Mouse (Mus musculus): ENCODE measurements around the gene Vti1a. TPM values are rescaled to one million over a fixed set of nuclear protein-coding genes. Genes with fewer than 3 reads are reported as not detected.

The Vti1a gene
- polyA plus RNA-seq (2014; fragmentation: Nextera tagmentation; extraction: Ambion mirVana) = 25.4 and 26.1 TPM in 2 replicates

- H3K36me3 ChIP-seq (ENCODE audit: control insufficient read depth, insufficient read depth, low read length) = no peaks in the 10 kb centered on the region; the same call in 1 of the 2 replicates
- H3K4me2 ChIP-seq (ENCODE audit: low read depth) = peak within 1 kb of the TSS; percentile 87
- peaks cover 7% of the 10 kb centered on the region; the same call in 1 of the 2 replicates for H3K4me1 ChIP-seq (ENCODE audit: control insufficient read depth, insufficient read depth, low read length)
- peak within 1 kb of the TSS; percentile 70 for H3K27ac ChIP-seq (ENCODE audit: low read depth, low read length)
- ATAC-seq (ENCODE audit: insufficient read depth, low FRiP score, low TSS enrichment) = peak; percentile 92
- peak within 1 kb of the TSS; percentile 80 for H3K9ac ChIP-seq (ENCODE audit: low read length)
- no peaks in the 10 kb centered on the region for H3K9me3 ChIP-seq (ENCODE audit: control insufficient read depth, low read length)
- under 1% methylated on average over 43 of the region's 48 CpGs for WGBS
- peak within 1 kb of the TSS; percentile 88 for H3K4me3 ChIP-seq (ENCODE audit: low read depth, low read length)
- no peaks in the 10 kb centered on the region for H3K27me3 ChIP-seq (ENCODE audit: control insufficient read depth, insufficient read depth, low read length)
- DNase-seq (ENCODE audit: low spot score) = peak; percentile 90
Measured at GRCm38 (mm10) chr19:55316109-55316714, at the start of gene Vti1a. Vti1a (plus strand) TSS chr19:55316295.

GRCm38 (mm10) chr19:55266786-55267185 lies 49.3 kb upstream of the Vti1a start:
- no peaks in the 10 kb centered on the region for H3K4me1 ChIP-seq (ENCODE audit: control insufficient read depth, insufficient read depth, low read length)
- no peak overlapping the region for H3K27ac ChIP-seq (ENCODE audit: low read depth, low read length)
- H3K36me3 ChIP-seq (ENCODE audit: control insufficient read depth, insufficient read depth, low read length) = no peaks in the 10 kb centered on the region
- 83% methylated on average over 3 of the region's 3 CpGs for WGBS
- no peak overlapping the region for H3K4me2 ChIP-seq (ENCODE audit: low read depth)
- no peaks in the 10 kb centered on the region for H3K9me3 ChIP-seq (ENCODE audit: control insufficient read depth, low read length)
- no peaks in the 10 kb centered on the region for H3K27me3 ChIP-seq (ENCODE audit: control insufficient read depth, insufficient read depth, low read length)
- DNase-seq (ENCODE audit: low spot score) (no peak), ATAC-seq (ENCODE audit: insufficient read depth, low FRiP score, low TSS enrichment) (no peak)
- H3K4me3 ChIP-seq (ENCODE audit: low read depth, low read length) = no peak overlapping the region
- H3K9ac ChIP-seq (ENCODE audit: low read length) = no peak overlapping the region

GRCm38 (mm10) chr19:55268150-55268549 lies 47.9 kb upstream of the Vti1a start:
- Histone ChIP-seq H3K9me3 (ENCODE audit: control insufficient read depth, low read length) (no peaks in the 10 kb centered on the region), H3K4me3 (ENCODE audit: low read depth, low read length) (no peak overlapping the region), H3K4me2 (ENCODE audit: low read depth) (no peak overlapping the region), H3K36me3 (ENCODE audit: control insufficient read depth, insufficient read depth, low read length) (no peaks in the 10 kb centered on the region), H3K27ac (ENCODE audit: low read depth, low read length) (no peak overlapping the region), H3K4me1 (ENCODE audit: control insufficient read depth, insufficient read depth, low read length) (no peaks in the 10 kb centered on the region), H3K9ac (ENCODE audit: low read length) (no peak overlapping the region), H3K27me3 (ENCODE audit: control insufficient read depth, insufficient read depth, low read length) (no peaks in the 10 kb centered on the region)
- WGBS = 63% methylated on average over 3 of the region's 3 CpGs
- ATAC-seq (ENCODE audit: insufficient read depth, low FRiP score, low TSS enrichment) = no peak
- no peak for DNase-seq (ENCODE audit: low spot score)

GRCm38 (mm10) chr19:55269051-55269450 lies 47.0 kb upstream of the Vti1a start:
- DNase-seq (ENCODE audit: low spot score) = no peak
- ATAC-seq (ENCODE audit: insufficient read depth, low FRiP score, low TSS enrichment) = no peak
- Histone ChIP-seq H3K9me3 (ENCODE audit: control insufficient read depth, low read length) (no peaks in the 10 kb centered on the region), H3K4me3 (ENCODE audit: low read depth, low read length) (no peak overlapping the region), H3K9ac (ENCODE audit: low read length) (no peak overlapping the region), H3K4me2 (ENCODE audit: low read depth) (no peak overlapping the region), H3K4me1 (ENCODE audit: control insufficient read depth, insufficient read depth, low read length) (no peaks in the 10 kb centered on the region), H3K36me3 (ENCODE audit: control insufficient read depth, insufficient read depth, low read length) (no peaks in the 10 kb centered on the region), H3K27me3 (ENCODE audit: control insufficient read depth, insufficient read depth, low read length) (no peaks in the 10 kb centered on the region), H3K27ac (ENCODE audit: low read depth, low read length) (no peak overlapping the region)
- WGBS = 86% methylated on average over 5 of the region's 5 CpGs

GRCm38 (mm10) chr19:55271448-55271847 lies 44.6 kb upstream of the Vti1a start:
- 39% methylated on average over 3 of the region's 3 CpGs for WGBS
- Histone ChIP-seq H3K9ac (ENCODE audit: low read length) (no peak overlapping the region), H3K4me1 (ENCODE audit: control insufficient read depth, insufficient read depth, low read length) (no peaks in the 10 kb centered on the region), H3K27me3 (ENCODE audit: control insufficient read depth, insufficient read depth, low read length) (no peaks in the 10 kb centered on the region), H3K27ac (ENCODE audit: low read depth, low read length) (no peak overlapping the region), H3K9me3 (ENCODE audit: control insufficient read depth, low read length) (no peaks in the 10 kb centered on the region), H3K36me3 (ENCODE audit: control insufficient read depth, insufficient read depth, low read length) (no peaks in the 10 kb centered on the region), H3K4me2 (ENCODE audit: low read depth) (no peak overlapping the region), H3K4me3 (ENCODE audit: low read depth, low read length) (no peak overlapping the region)
- DNase-seq (ENCODE audit: low spot score) (no peak), ATAC-seq (ENCODE audit: insufficient read depth, low FRiP score, low TSS enrichment) (no peak)

- Histone ChIP-seq H3K4me3 (ENCODE audit: low read depth, low read length) (no peak overlapping the region), H3K4me1 (ENCODE audit: control insufficient read depth, insufficient read depth, low read length) (no peaks in the 10 kb centered on the region), H3K9ac (ENCODE audit: low read length) (no peak overlapping the region), H3K9me3 (ENCODE audit: control insufficient read depth, low read length) (no peaks in the 10 kb centered on the region), H3K27ac (ENCODE audit: low read depth, low read length) (no peak overlapping the region), H3K27me3 (ENCODE audit: control insufficient read depth, insufficient read depth, low read length) (no peaks in the 10 kb centered on the region), H3K4me2 (ENCODE audit: low read depth) (no peak overlapping the region), H3K36me3 (ENCODE audit: control insufficient read depth, insufficient read depth, low read length) (no peaks in the 10 kb centered on the region)
- 81% methylated on average over 6 of the region's 6 CpGs for WGBS
- DNase-seq (ENCODE audit: low spot score) (no peak), ATAC-seq (ENCODE audit: insufficient read depth, low FRiP score, low TSS enrichment) (no peak)
Measured at GRCm38 (mm10) chr19:55273340-55273739, 42.8 kb upstream of the Vti1a start.

GRCm38 (mm10) chr19:55276100-55276499 lies 40.0 kb upstream of the Vti1a start:
- Histone ChIP-seq H3K36me3 (ENCODE audit: control insufficient read depth, insufficient read depth, low read length) (no peaks in the 10 kb centered on the region), H3K9me3 (ENCODE audit: control insufficient read depth, low read length) (no peaks in the 10 kb centered on the region), H3K4me1 (ENCODE audit: control insufficient read depth, insufficient read depth, low read length) (no peaks in the 10 kb centered on the region), H3K4me2 (ENCODE audit: low read depth) (no peak overlapping the region), H3K27ac (ENCODE audit: low read depth, low read length) (no peak overlapping the region), H3K4me3 (ENCODE audit: low read depth, low read length) (no peak overlapping the region), H3K9ac (ENCODE audit: low read length) (no peak overlapping the region), H3K27me3 (ENCODE audit: control insufficient read depth, insufficient read depth, low read length) (no peaks in the 10 kb centered on the region)
- DNase-seq (ENCODE audit: low spot score) (no peak), ATAC-seq (ENCODE audit: insufficient read depth, low FRiP score, low TSS enrichment) (no peak)
- WGBS = 81% methylated on average over 4 of the region's 4 CpGs

GRCm38 (mm10) chr19:55276770-55277169 lies 39.3 kb upstream of the Vti1a start:
- Histone ChIP-seq H3K4me2 (ENCODE audit: low read depth) (no peak overlapping the region), H3K36me3 (ENCODE audit: control insufficient read depth, insufficient read depth, low read length) (no peaks in the 10 kb centered on the region), H3K4me3 (ENCODE audit: low read depth, low read length) (no peak overlapping the region), H3K9me3 (ENCODE audit: control insufficient read depth, low read length) (no peaks in the 10 kb centered on the region), H3K9ac (ENCODE audit: low read length) (no peak overlapping the region), H3K27ac (ENCODE audit: low read depth, low read length) (no peak overlapping the region), H3K4me1 (ENCODE audit: control insufficient read depth, insufficient read depth, low read length) (no peaks in the 10 kb centered on the region), H3K27me3 (ENCODE audit: control insufficient read depth, insufficient read depth, low read length) (no peaks in the 10 kb centered on the region)
- ATAC-seq (ENCODE audit: insufficient read depth, low FRiP score, low TSS enrichment) (no peak), DNase-seq (ENCODE audit: low spot score) (no peak)
- WGBS = 87% methylated on average over 3 of the region's 3 CpGs

- Histone ChIP-seq H3K9me3 (ENCODE audit: control insufficient read depth, low read length) (no peaks in the 10 kb centered on the region), H3K27ac (ENCODE audit: low read depth, low read length) (no peak overlapping the region), H3K9ac (ENCODE audit: low read length) (no peak overlapping the region), H3K27me3 (ENCODE audit: control insufficient read depth, insufficient read depth, low read length) (no peaks in the 10 kb centered on the region), H3K4me1 (ENCODE audit: control insufficient read depth, insufficient read depth, low read length) (no peaks in the 10 kb centered on the region), H3K4me3 (ENCODE audit: low read depth, low read length) (no peak overlapping the region), H3K4me2 (ENCODE audit: low read depth) (no peak overlapping the region), H3K36me3 (ENCODE audit: control insufficient read depth, insufficient read depth, low read length) (no peaks in the 10 kb centered on the region)
- DNase-seq (ENCODE audit: low spot score) (no peak), ATAC-seq (ENCODE audit: insufficient read depth, low FRiP score, low TSS enrichment) (no peak)
- WGBS = 94% methylated on average over 4 of the region's 4 CpGs
Measured at GRCm38 (mm10) chr19:55284093-55284492, 32.0 kb upstream of the Vti1a start.

Measured in neural tube, embryonic 11.5 days (tissue).